Mouse (Mus musculus): ENCODE data around the gene Gm8369. TPM values are rescaled to one million over a fixed set of nuclear protein-coding genes. Genes with fewer than 3 reads are reported as not detected.

The Gm8369 gene
- polyA plus RNA-seq, 1 experiment from 2014 or later: not detected

Other genes with a start within 250 kb of the Gm8369 start
- gene Ms4a1, start 219.7 kb upstream of the Gm8369 start, polyA plus RNA-seq (2015; fragmentation: Nextera tagmentation; extraction: Ambion mirVana): 0.07 TPM in 1 of 2 replicates, not detected in the other
- gene Ms4a5, start 202.1 kb upstream of the Gm8369 start, polyA plus RNA-seq (2015; fragmentation: Nextera tagmentation; extraction: Ambion mirVana): not detected in 2 replicates
- gene Ms4a14, start 171.5 kb upstream of the Gm8369 start, polyA plus RNA-seq (2015; fragmentation: Nextera tagmentation; extraction: Ambion mirVana): 0.02 TPM in 1 of 2 replicates, not detected in the other
- 3.9 and 4.0 TPM in 2 replicates for gene Ms4a7, start 149.8 kb upstream of the Gm8369 start, polyA plus RNA-seq (2015; fragmentation: Nextera tagmentation; extraction: Ambion mirVana)
- 7.2 and 9.6 TPM in 2 replicates for gene Ms4a4a, start 110.4 kb upstream of the Gm8369 start, polyA plus RNA-seq (2015; fragmentation: Nextera tagmentation; extraction: Ambion mirVana)
- gene Ms4a4c, start 81.2 kb upstream of the Gm8369 start, polyA plus RNA-seq (2015; fragmentation: Nextera tagmentation; extraction: Ambion mirVana): 1.5 and 1.6 TPM in 2 replicates
- gene Ms4a4b, start 42.4 kb upstream of the Gm8369 start, polyA plus RNA-seq (2015; fragmentation: Nextera tagmentation; extraction: Ambion mirVana): 0.50 and 0.72 TPM in 2 replicates
- 9.5 and 10.3 TPM in 2 replicates for gene Ms4a6c, start 16.6 kb upstream of the Gm8369 start, polyA plus RNA-seq (2015; fragmentation: Nextera tagmentation; extraction: Ambion mirVana)
- 6.3 and 8.1 TPM in 2 replicates for gene Ms4a6b, start 30.6 kb downstream of the Gm8369 start, polyA plus RNA-seq (2015; fragmentation: Nextera tagmentation; extraction: Ambion mirVana)
- gene Ms4a4d, start 50.9 kb downstream of the Gm8369 start, polyA plus RNA-seq (2015; fragmentation: Nextera tagmentation; extraction: Ambion mirVana): 4.0 and 4.3 TPM in 2 replicates
- 4.9 and 6.0 TPM in 2 replicates for gene Ms4a6d, start 118.9 kb downstream of the Gm8369 start, polyA plus RNA-seq (2015; fragmentation: Nextera tagmentation; extraction: Ambion mirVana)
- 0.15 and 0.40 TPM in 2 replicates for gene Ms4a2, start 137.8 kb downstream of the Gm8369 start, polyA plus RNA-seq (2015; fragmentation: Nextera tagmentation; extraction: Ambion mirVana)
- gene Ms4a3, start 154.9 kb downstream of the Gm8369 start, polyA plus RNA-seq (2015; fragmentation: Nextera tagmentation; extraction: Ambion mirVana): 0.42 TPM in 1 of 2 replicates, not detected in the other
- not detected in 2 replicates for gene Oosp2, start 174.6 kb downstream of the Gm8369 start, polyA plus RNA-seq (2015; fragmentation: Nextera tagmentation; extraction: Ambion mirVana)
- gene Oosp1, start 205.2 kb downstream of the Gm8369 start, polyA plus RNA-seq (2015; fragmentation: Nextera tagmentation; extraction: Ambion mirVana): not detected in 2 replicates
- not detected in 2 replicates for gene Oosp3, start 211.1 kb downstream of the Gm8369 start, polyA plus RNA-seq (2015; fragmentation: Nextera tagmentation; extraction: Ambion mirVana)